Mouse (Mus musculus) lung, embryonic 14.5 days (tissue): Measurements from ENCODE around the gene Nyap2. TPM values are rescaled to one million over a fixed set of nuclear protein-coding genes. Genes with fewer than 3 reads are reported as not detected.

Source experiments
- ATAC-seq: fragments of 200-750 bp; cut with Nextera tagmentation; 2 replicates; pipeline ENCODE4 v1.8.0; 2017; ENCODE audit warnings: mild to moderate bottlenecking, moderate TSS enrichment, moderate library complexity; ENCODE audit not compliant: insufficient read depth
- DNase-seq: peaks from one replicate; pipeline ENCODE4 v3.0.0-alpha.2; 2015
- H3K27ac ChIP-seq: fragments of 300-500 bp; sonication (generic); 2 replicates; pipeline ENCODE4 v1.5.1; 2014; ENCODE audit warnings: low read depth, mild to moderate bottlenecking, moderate library complexity
- H3K27me3 ChIP-seq: fragments of 300-500 bp; sonication (generic); 2 replicates; pipeline ENCODE4 v1.6.1; 2014; ENCODE audit warnings: low read length, control low read depth; ENCODE audit not compliant: insufficient read depth
- H3K36me3 ChIP-seq: fragments of 300-500 bp; sonication (generic); 2 replicates; pipeline ENCODE4 v1.6.1; 2014; ENCODE audit warnings: control low read depth; ENCODE audit not compliant: insufficient read depth
- H3K4me1 ChIP-seq: fragments of 300-500 bp; sonication (generic); 2 replicates; pipeline ENCODE4 v1.6.1; 2014; ENCODE audit warnings: antibody characterized with exemption, control low read depth; ENCODE audit not compliant: insufficient read depth
- H3K4me2 ChIP-seq: fragments of 300-500 bp; sonication (generic); 2 replicates; pipeline ENCODE4 v1.6.1; 2014; ENCODE audit warnings: mild to moderate bottlenecking
- H3K4me3 ChIP-seq: fragments of 300-500 bp; sonication (generic); 2 replicates; pipeline ENCODE4 v1.5.1; 2014; ENCODE audit warnings: low read depth, low read length
- H3K9ac ChIP-seq: fragments of 300-500 bp; sonication (generic); 2 replicates; pipeline ENCODE4 v1.6.1; 2014
- H3K9me3 ChIP-seq: fragments of 300-500 bp; sonication (generic); 2 replicates; pipeline ENCODE4 v1.6.1; 2016; ENCODE audit warnings: low read depth, low read length, control low read depth
- CTCF ChIP-seq: IDR thresholded peaks from 2 replicates; pipeline ENCODE4 v1.5.1; 2016; ENCODE audit warnings: antibody characterized with exemption, low read depth
- WGBS: fragments of 180-500 bp; shearing (Covaris S2); extraction: QIAGEN DNeasy Blood & Tissue Kit; methylation state at CpG from one replicate; pipeline ENCODE4 v1.1.7; 2014; 5-methylcytosine and 5-hydroxymethylcytosine counted together
- polyA plus RNA-seq: library from polyadenylated mRNA; unstranded; fragments of >200 nt; fragmentation: Nextera tagmentation; extraction: Ambion mirVana; gene quantifications from 2 replicates; pipeline ENCODE4 v1.2.1, GENCODE M21; 2014

Gene Nyap2
- polyA plus RNA-seq, 1 experiment from 2014 or later, result not detected

DNA sequence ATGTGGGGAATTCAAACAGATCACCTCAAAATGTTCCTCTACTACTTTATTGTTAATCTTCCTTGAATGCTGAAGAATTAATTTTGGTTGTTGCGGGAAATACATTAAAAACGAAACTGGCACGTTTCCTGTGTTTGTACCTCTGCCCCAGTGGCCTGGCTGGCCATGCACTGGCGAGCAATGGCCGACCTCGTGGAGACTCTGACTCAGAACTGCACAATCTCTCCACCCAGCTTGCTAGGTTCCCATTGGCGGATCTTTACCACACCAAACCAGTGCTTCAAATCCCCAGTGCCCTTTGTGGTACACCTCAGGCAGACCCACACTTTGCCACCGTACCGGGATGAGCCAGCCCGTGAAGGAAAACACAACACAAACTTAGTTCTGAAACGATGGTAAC lies 173.3 kb downstream of the Nyap2 start:
- WGBS, result 88% methylated on average over 11 of the region's 11 CpGs
- H3K4me2 ChIP-seq, result no peak overlapping the region
- H3K4me3 ChIP-seq, result no peak overlapping the region
- H3K4me1 ChIP-seq, result no peaks in the 10 kb centered on the region
- H3K9me3 ChIP-seq, result no peaks in the 10 kb centered on the region
- ATAC-seq (no peak), DNase-seq (no peak)
- H3K27me3 ChIP-seq, result no peaks in the 10 kb centered on the region
- H3K36me3 ChIP-seq, result no peaks in the 10 kb centered on the region
- H3K9ac ChIP-seq, result no peak overlapping the region
- no peak overlapping the region for H3K27ac ChIP-seq
- TF ChIP-seq CTCF, result no peak

DNA sequence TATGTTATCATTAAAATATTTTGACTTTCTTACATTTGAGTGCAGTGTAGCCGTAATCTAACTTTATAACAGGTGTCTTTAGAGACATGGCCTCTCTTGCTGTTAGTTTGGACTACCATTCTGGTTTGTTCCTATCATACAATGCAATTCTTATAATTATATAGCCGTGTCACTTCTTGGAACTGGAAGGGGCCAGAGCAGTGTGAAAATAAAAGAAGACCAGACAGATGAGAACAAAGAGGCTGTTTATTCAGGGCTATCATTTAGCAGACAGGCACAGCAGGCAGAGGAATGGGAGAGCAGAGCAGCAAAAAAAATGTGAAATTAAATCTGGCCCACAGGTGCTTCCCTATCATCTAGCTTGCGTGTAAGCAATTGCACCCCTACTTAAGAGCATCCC lies 189.7 kb downstream of the Nyap2 start:
- Histone ChIP-seq H3K27me3 (no peaks in the 10 kb centered on the region), H3K4me3 (no peak overlapping the region), H3K27ac (no peak overlapping the region), H3K4me2 (no peak overlapping the region), H3K9ac (no peak overlapping the region), H3K9me3 (no peaks in the 10 kb centered on the region), H3K36me3 (no peaks in the 10 kb centered on the region), H3K4me1 (no peaks in the 10 kb centered on the region)
- WGBS, result 70% methylated on average over 3 of the region's 3 CpGs
- DNase-seq (no peak), ATAC-seq (no peak)
- TF ChIP-seq CTCF, result no peak

DNA sequence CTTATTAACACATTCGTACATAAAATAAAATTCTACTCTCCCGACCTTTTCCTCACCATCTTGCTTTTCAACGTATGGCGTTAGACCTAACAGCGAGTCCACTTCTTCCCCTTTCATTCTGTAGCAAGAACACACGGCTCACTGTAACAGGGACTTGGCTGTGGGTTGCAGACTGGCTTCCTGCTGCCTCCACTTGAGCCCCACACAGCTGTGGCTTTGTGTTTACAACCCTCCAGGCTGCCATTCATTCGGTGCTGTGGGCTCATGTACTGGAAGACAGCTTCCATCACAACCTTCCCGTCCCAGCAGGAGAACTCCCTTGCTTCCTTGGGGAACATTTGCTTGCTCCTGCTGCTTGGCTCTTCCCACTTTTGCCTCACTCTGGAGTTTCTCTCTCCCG lies 204.2 kb downstream of the Nyap2 start:
- no peak overlapping the region for H3K27ac ChIP-seq
- no peak overlapping the region for H3K9ac ChIP-seq
- no peak for TF ChIP-seq CTCF
- DNase-seq (no peak), ATAC-seq (no peak)
- WGBS, result 51% methylated on average over 9 of the region's 9 CpGs
- no peaks in the 10 kb centered on the region for H3K36me3 ChIP-seq
- no peaks in the 10 kb centered on the region for H3K9me3 ChIP-seq
- H3K4me3 ChIP-seq, result no peak overlapping the region
- H3K4me2 ChIP-seq, result no peak overlapping the region
- no peaks in the 10 kb centered on the region for H3K27me3 ChIP-seq
- H3K4me1 ChIP-seq, result no peaks in the 10 kb centered on the region

DNA sequence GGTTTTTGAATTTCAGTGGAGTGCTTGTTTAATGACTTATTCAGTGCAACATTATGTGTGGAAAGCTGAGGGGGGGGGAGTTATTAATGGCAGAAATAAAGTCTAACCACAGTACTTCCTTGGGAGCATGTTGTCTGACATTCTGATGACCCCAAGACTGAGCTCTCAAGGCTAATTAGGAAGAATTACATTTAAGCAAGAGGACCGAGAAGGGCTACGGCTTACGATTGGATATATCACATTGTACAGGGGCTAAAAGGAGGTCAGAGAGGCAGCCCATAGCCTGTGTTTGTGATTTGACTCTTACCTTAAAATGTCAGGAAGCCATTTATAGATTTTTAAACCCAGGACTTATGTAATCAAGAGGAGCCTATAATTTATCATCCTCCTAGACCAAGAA lies 208.9 kb downstream of the Nyap2 start:
- Histone ChIP-seq H3K27ac (no peak overlapping the region), H3K4me3 (no peak overlapping the region), H3K4me1 (no peaks in the 10 kb centered on the region), H3K9me3 (no peaks in the 10 kb centered on the region), H3K36me3 (no peaks in the 10 kb centered on the region), H3K27me3 (no peaks in the 10 kb centered on the region), H3K9ac (no peak overlapping the region), H3K4me2 (no peak overlapping the region)
- no peak for TF ChIP-seq CTCF
- 66% methylated on average over 3 of the region's 3 CpGs for WGBS
- DNase-seq (no peak), ATAC-seq (no peak)

DNA sequence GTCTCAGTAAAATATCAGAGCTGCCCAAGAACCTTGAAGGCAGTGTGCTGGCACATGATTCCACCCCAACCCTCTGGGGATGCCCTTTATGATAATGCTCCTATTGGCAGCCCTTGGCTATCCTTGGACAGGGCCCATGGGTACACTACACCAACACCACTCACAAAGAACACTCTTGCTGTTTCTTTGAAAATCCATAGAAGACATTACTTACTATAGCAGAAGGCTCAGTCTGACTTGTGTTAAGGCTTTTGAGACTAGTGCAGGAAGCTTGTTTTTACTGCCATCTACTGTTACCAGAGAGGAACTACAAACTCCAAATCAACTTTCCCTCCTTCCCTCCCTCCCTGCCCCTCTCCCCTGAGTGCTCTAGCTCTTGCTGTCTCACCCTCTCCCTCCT lies 210.3 kb downstream of the Nyap2 start:
- Histone ChIP-seq H3K4me1 (no peaks in the 10 kb centered on the region), H3K27me3 (no peaks in the 10 kb centered on the region), H3K36me3 (no peaks in the 10 kb centered on the region), H3K9ac (no peak overlapping the region), H3K27ac (no peak overlapping the region), H3K9me3 (no peaks in the 10 kb centered on the region), H3K4me2 (no peak overlapping the region), H3K4me3 (no peak overlapping the region)
- peak; percentile 79 for DNase-seq
- peak; percentile 66; the same call in 1 of the 2 replicates for ATAC-seq
- peak; percentile 75 for TF ChIP-seq CTCF

DNA sequence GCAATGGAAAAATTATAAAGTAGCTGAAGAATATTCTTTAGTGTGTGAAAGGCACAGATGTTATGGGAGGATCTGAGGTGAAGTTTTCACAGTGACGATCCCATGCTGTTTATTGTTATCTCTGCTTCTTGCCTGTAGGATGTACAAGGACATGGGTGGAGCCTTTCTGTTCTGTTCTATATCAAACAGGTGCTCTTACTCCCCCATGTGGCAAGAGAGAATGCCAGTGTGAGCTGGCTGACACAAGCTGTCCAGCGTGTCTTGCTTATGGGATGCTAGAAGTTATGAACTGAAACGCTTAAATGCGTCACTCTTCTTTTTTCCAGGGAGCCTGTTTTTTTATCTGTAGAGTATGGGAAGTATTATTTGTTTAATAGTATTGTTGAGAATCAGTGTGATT lies 224.0 kb downstream of the Nyap2 start:
- H3K27me3 ChIP-seq, result no peaks in the 10 kb centered on the region
- H3K4me1 ChIP-seq, result no peaks in the 10 kb centered on the region
- H3K36me3 ChIP-seq, result no peaks in the 10 kb centered on the region
- ATAC-seq (no peak), DNase-seq (peak; percentile 52)
- no peak overlapping the region for H3K27ac ChIP-seq
- no peak overlapping the region for H3K4me2 ChIP-seq
- no peaks in the 10 kb centered on the region for H3K9me3 ChIP-seq
- no peak overlapping the region for H3K9ac ChIP-seq
- WGBS, result 53% methylated on average over 4 of the region's 4 CpGs
- H3K4me3 ChIP-seq, result no peak overlapping the region
- TF ChIP-seq CTCF, result peak; percentile 49

DNA sequence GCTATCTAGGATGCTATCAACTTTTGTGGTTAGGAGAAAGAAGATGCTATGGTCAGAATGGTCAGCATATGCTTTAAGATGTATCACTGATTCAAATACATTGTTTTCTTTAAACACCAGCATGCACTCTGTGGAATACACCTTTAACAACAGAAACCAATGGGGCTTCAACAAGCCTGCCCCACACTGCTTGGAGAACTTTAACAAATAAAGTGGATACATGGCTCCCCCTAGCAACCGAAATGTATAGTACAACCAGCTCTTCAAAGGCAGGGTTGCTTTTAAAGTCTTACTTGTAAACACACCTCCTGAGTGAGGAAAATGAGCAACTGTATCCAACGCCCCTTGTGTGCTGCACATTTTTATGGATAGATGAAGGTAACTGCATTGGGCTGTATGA lies 224.9 kb downstream of the Nyap2 start:
- Histone ChIP-seq H3K4me3 (no peak overlapping the region), H3K27ac (no peak overlapping the region), H3K9me3 (no peaks in the 10 kb centered on the region), H3K27me3 (no peaks in the 10 kb centered on the region), H3K9ac (no peak overlapping the region), H3K36me3 (no peaks in the 10 kb centered on the region), H3K4me1 (no peaks in the 10 kb centered on the region), H3K4me2 (no peak overlapping the region)
- peak; percentile 58 for TF ChIP-seq CTCF
- WGBS, result 2% methylated on average over 2 of the region's 2 CpGs
- DNase-seq, result peak; percentile 78
- ATAC-seq, result 0 out of 2 replicates have a peak, but pooled peaks have one; percentile 35

DNA sequence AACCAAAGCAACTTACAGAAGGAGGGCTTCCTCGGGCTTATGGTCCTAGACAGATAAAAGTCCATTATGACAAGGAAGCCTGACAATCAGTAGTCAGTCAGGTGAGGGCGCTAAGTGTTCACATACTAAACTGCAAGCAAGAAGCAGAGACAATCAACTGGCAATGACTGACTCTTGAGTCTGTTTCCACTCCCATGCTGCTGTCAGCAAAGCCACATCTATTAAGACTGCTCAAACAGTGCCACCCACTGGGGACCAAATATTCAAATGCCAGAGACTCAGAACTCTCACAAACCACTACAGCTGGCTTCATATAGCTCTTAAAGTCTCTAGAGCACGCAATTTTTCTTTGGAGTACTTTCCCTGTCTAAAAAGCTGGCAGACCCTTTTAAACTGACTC lies 226.6 kb downstream of the Nyap2 start:
- peak; percentile 40 for DNase-seq

More for the DNA sequence above, 226.6 kb downstream of the Nyap2 start:
- Histone ChIP-seq H3K9ac (no peak overlapping the region), H3K4me2 (no peak overlapping the region), H3K36me3 (no peaks in the 10 kb centered on the region), H3K27ac (no peak overlapping the region), H3K4me1 (no peaks in the 10 kb centered on the region), H3K9me3 (no peaks in the 10 kb centered on the region), H3K4me3 (no peak overlapping the region), H3K27me3 (no peaks in the 10 kb centered on the region)
- ATAC-seq, result no peak
- 42% methylated on average over 3 of the region's 3 CpGs for whole genome bisulfite sequencing
- no peak for TF ChIP-seq CTCF
